Mouse (Mus musculus) olfactory bulb, adult 2 months (tissue): Measurements from ENCODE around the gene Stbd1. TPM values are rescaled to one million over a fixed set of nuclear protein-coding genes. Genes with fewer than 3 reads are reported as not detected.

ENCODE experiments used
- H3K27ac ChIP-seq: fragments of 200-500 bp; 2 replicates; pipeline ENCODE4 v1.5.1; 2012; ENCODE audit warnings: low read depth, low read length; ENCODE audit not compliant: insufficient read depth
- H3K4me1 ChIP-seq: fragments of 200-500 bp; 2 replicates; pipeline ENCODE4 v1.6.1; 2012; ENCODE audit warnings: low read length; ENCODE audit not compliant: control insufficient read depth, insufficient read depth
- H3K4me3 ChIP-seq: fragments of 200-500 bp; 2 replicates; pipeline ENCODE4 v1.5.1; 2012; ENCODE audit warnings: mild to moderate bottlenecking, low read depth, low read length, moderate library complexity; ENCODE audit not compliant: insufficient read depth
- CTCF ChIP-seq: fragments of 200-500 bp; IDR thresholded peaks from 2 replicates; pipeline ENCODE4 v1.5.1; 2012; ENCODE audit warnings: low read depth, mild to moderate bottlenecking, low read length, moderate library complexity; ENCODE audit not compliant: insufficient read depth
- POLR2A ChIP-seq: fragments of 200-500 bp; IDR thresholded peaks from 2 replicates; pipeline ENCODE4 v1.6.1; 2012; ENCODE audit warnings: mild to moderate bottlenecking, low read depth, low read length, moderate library complexity; ENCODE audit not compliant: insufficient read depth
- WGBS: fragments of 180-500 bp; shearing (Covaris S2); methylation state at CpG from one replicate; pipeline ENCODE4 v1.1.7; 2018; 5-methylcytosine and 5-hydroxymethylcytosine counted together
- polyA plus RNA-seq: library from polyadenylated mRNA; stranded (reverse); fragments of >200 nt; gene quantifications from 2 replicates; pipeline ENCODE4 v1.2.4, GENCODE M21; 2012; ENCODE audit warnings: low replicate concordance; ENCODE audit not compliant: missing spikeins, insufficient read depth, insufficient read length

Gene Stbd1
- polyA plus RNA-seq, 1 experiment: not detected

- Histone ChIP-seq H3K4me3 (no peak overlapping the region), H3K4me1 (no peaks in the 10 kb centered on the region), H3K27ac (no peak overlapping the region)
- TF ChIP-seq POLR2A: no peak
- TF ChIP-seq CTCF: no peak
- 80% methylated on average over 7 of the region's 7 CpGs for WGBS
Measured at GRCm38 (mm10) chr5:92627896-92628295, 25.1 kb downstream of the Stbd1 start.

- Histone ChIP-seq H3K27ac (no peak overlapping the region), H3K4me3 (no peak overlapping the region), H3K4me1 (no peaks in the 10 kb centered on the region)
- no peak for TF ChIP-seq POLR2A
- WGBS: 68% methylated on average over 4 of the region's 4 CpGs
Measured at GRCm38 (mm10) chr5:92633526-92633925, 30.7 kb downstream of the Stbd1 start.

GRCm38 (mm10) chr5:92634916-92635315 is 32.1 kb downstream of the Stbd1 start:
- TF ChIP-seq POLR2A (no peak), CTCF (no peak)
- 79% methylated on average over 3 of the region's 3 CpGs for WGBS
- Histone ChIP-seq H3K4me3 (no peak overlapping the region), H3K27ac (no peak overlapping the region), H3K4me1 (no peaks in the 10 kb centered on the region)

DNA sequence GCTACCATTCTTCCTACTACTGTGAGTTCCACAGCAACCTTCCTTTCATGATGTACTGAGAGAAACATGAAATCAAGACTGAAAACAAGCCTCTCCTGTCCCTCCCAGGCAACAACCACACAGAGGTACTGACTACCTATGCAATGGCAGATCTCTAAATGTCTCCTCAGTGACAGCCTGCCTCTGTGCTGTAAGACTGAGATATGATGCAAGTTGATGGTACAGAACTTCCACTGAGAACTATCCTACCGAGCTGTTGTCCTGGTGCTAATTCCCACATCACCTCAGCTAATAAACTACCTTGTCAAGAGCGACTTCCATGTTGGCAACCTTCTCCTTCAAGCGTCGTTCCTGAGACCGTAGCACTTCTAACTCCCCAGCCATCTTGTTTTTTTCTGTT is 33.0 kb downstream of the Stbd1 start:
- no peaks in the 10 kb centered on the region for H3K4me1 ChIP-seq
- TF ChIP-seq POLR2A (no peak), CTCF (no peak)
- H3K4me3 ChIP-seq: no peak overlapping the region
- H3K27ac ChIP-seq: no peak overlapping the region
- 86% methylated on average over 5 of the region's 5 CpGs for WGBS

DNA sequence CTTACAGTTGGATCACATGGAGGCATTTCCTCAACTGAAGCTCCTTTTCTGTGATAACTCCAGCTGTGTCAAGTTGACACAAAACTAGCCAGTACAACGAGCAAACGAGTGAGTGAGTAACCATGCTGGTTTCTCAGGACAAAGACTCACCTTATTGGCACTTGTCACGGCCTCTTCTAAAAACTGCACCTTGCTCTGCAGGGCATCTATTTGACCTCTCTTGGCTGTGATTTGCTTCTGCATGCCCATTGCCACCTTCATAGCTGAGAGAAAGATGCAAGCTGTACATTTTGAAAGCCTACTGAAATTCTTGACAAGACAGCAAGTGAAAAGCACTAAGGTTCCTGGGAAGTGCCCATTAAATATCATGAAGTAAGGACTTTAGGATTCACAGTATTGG is 38.0 kb downstream of the Stbd1 start:
- 82% methylated on average over 3 of the region's 3 CpGs for WGBS
- no peak overlapping the region for H3K27ac ChIP-seq
- H3K4me3 ChIP-seq: no peak overlapping the region
- TF ChIP-seq CTCF: no peak
- no peak for TF ChIP-seq POLR2A
- H3K4me1 ChIP-seq: no peaks in the 10 kb centered on the region

Other genes with a start within 250 kb of the Stbd1 start
- gene Nup54, start 167.8 kb upstream of the Stbd1 start, polyA plus RNA-seq: not detected in 2 replicates
- gene Scarb2, start 96.2 kb upstream of the Stbd1 start, polyA plus RNA-seq: 78.7 and 130 TPM in 2 replicates
- gene Fam47e, start 48.0 kb upstream of the Stbd1 start, polyA plus RNA-seq: not detected in 2 replicates
- gene Ccdc158, start 72.2 kb downstream of the Stbd1 start, polyA plus RNA-seq: not detected in 2 replicates
- gene Shroom3, start 80.4 kb downstream of the Stbd1 start, polyA plus RNA-seq: not detected in 2 replicates